Mouse (Mus musculus) MEL (cell line): ENCODE measurements around the gene Fez2. TPM values are rescaled to one million over a fixed set of nuclear protein-coding genes. Genes with fewer than 3 reads are reported as not detected.

Experiments used
- DNase-seq: peaks from one replicate; pipeline ENCODE4 v3.0.0; 2011; ENCODE audit warnings: low read depth, low spot score
- H3K27ac ChIP-seq: 2 replicates; pipeline ENCODE4 v1.5.1; 2012; ENCODE audit warnings: low read depth, mild to moderate bottlenecking, control low read depth, low read length, moderate library complexity; ENCODE audit not compliant: control insufficient read depth
- H3K27me3 ChIP-seq, 2 experiments: fragments of 150-350 bp in 1 of 2; sonication (generic) in 1 of 2; 2 replicates each; pipeline ENCODE4 v1.6.1; 2012; ENCODE audit warnings: low read length in 2 of 2, mild to moderate bottlenecking in 2 of 2, improper control_type of control experiment in 1 of 2, moderate library complexity in 1 of 2; ENCODE audit not compliant: insufficient read depth in 2 of 2, control insufficient read depth in 1 of 2
- H3K36me3 ChIP-seq, 2 experiments: 2 replicates each; pipeline ENCODE4 v1.6.1; 2012 to 2014; ENCODE audit warnings: low read length in 2 of 2, improper control_type of control experiment in 1 of 2, inconsistent platforms in 1 of 2, mild to moderate bottlenecking in 1 of 2; ENCODE audit not compliant: insufficient read depth in 2 of 2, control insufficient read depth in 1 of 2
- H3K4me1 ChIP-seq, 2 experiments: fragments of 150-350 bp in 1 of 2; sonication (generic) in 1 of 2; 2 replicates each; pipeline ENCODE4 v1.6.1; 2012; ENCODE audit warnings: low read length in 2 of 2, improper control_type of control experiment in 1 of 2, mild to moderate bottlenecking in 1 of 2; ENCODE audit not compliant: insufficient read depth in 2 of 2, control insufficient read depth in 1 of 2
- H3K4me3 ChIP-seq, 2 experiments: fragments of 150-350 bp in 1 of 2; sonication (generic) in 1 of 2; 2 replicates each; pipeline ENCODE4 v1.5.1; 2012; ENCODE audit warnings: low read depth in 2 of 2, low read length in 2 of 2, mild to moderate bottlenecking in 2 of 2, moderate library complexity in 2 of 2, control low read depth in 1 of 2, improper control_type of control experiment in 1 of 2; ENCODE audit not compliant: control insufficient read depth in 1 of 2, insufficient read depth in 1 of 2
- H3K79me2 ChIP-seq: 2 replicates; pipeline ENCODE4 v1.6.1; 2012; ENCODE audit warnings: mild to moderate bottlenecking, low read length, moderate library complexity; ENCODE audit not compliant: control insufficient read depth, poor library complexity, insufficient read depth
- H3K9ac ChIP-seq: 2 replicates; pipeline ENCODE4 v1.6.1; 2012; ENCODE audit warnings: low read depth, mild to moderate bottlenecking, control low read depth, low read length, moderate library complexity; ENCODE audit not compliant: control insufficient read depth, poor library complexity, severe bottlenecking
- H3K9me3 ChIP-seq: fragments of 150-350 bp; sonication (generic); replicated peaks from 2 replicates; pipeline ENCODE4 v1.6.1; 2012; ENCODE audit warnings: mild to moderate bottlenecking, low read length, improper control_type of control experiment, moderate library complexity; ENCODE audit not compliant: insufficient read depth
- CHD1 ChIP-seq: IDR thresholded peaks from 2 replicates; pipeline ENCODE4 v1.6.1; 2012; ENCODE audit warnings: low read depth, mild to moderate bottlenecking, inconsistent platforms, low read length, improper control_type of control experiment
- CHD2 ChIP-seq: IDR thresholded peaks from 2 replicates; pipeline ENCODE4 v1.6.1; 2011; ENCODE audit warnings: low read length, improper control_type of control experiment
- CTCF ChIP-seq, 3 experiments: IDR thresholded peaks in 2 of 3; conservative IDR thresholded peaks in 1 of 3; 2 replicates each; pipeline ENCODE4 v1.5.1; 2011 to 2012; ENCODE audit warnings: low read length in 3 of 3, low read depth in 2 of 3, mild to moderate bottlenecking in 2 of 3, improper control_type of control experiment in 1 of 3, inconsistent platforms in 1 of 3, mixed read lengths in 1 of 3, moderate library complexity in 1 of 3; ENCODE audit not compliant: control insufficient read depth in 1 of 3, insufficient read depth in 1 of 3, poor library complexity in 1 of 3, severe bottlenecking in 1 of 3
- E2F4 ChIP-seq: IDR thresholded peaks from 2 replicates; pipeline ENCODE4 v1.6.1; 2011; ENCODE audit warnings: low read depth, low read length, improper control_type of control experiment, borderline replicate concordance
- ETS1 ChIP-seq: IDR thresholded peaks from 2 replicates; pipeline ENCODE4 v1.6.1; 2012; ENCODE audit warnings: low read depth, mild to moderate bottlenecking, inconsistent platforms, low read length, improper control_type of control experiment, moderate library complexity
- GABPA ChIP-seq: IDR thresholded peaks from 2 replicates; pipeline ENCODE4 v1.6.1; 2012; ENCODE audit warnings: low read depth, mild to moderate bottlenecking, inconsistent platforms, low read length, improper control_type of control experiment, moderate library complexity
- GATA1 ChIP-seq: IDR thresholded peaks from 2 replicates; pipeline ENCODE4 v1.6.1; 2011; ENCODE audit warnings: low read depth, low read length, improper control_type of control experiment
- HCFC1 ChIP-seq: IDR thresholded peaks from 2 replicates; pipeline ENCODE4 v1.6.1; 2012; ENCODE audit warnings: low read depth, mild to moderate bottlenecking, inconsistent platforms, low read length, improper control_type of control experiment, moderate library complexity
- JUND ChIP-seq: IDR thresholded peaks from 2 replicates; pipeline ENCODE4 v1.6.1; 2011; ENCODE audit warnings: low read depth, mild to moderate bottlenecking, improper control_type of control experiment, low read length
- MAX ChIP-seq: IDR thresholded peaks from 2 replicates; pipeline ENCODE4 v1.6.1; 2011; ENCODE audit warnings: low read length, improper control_type of control experiment
- MEF2A ChIP-seq: IDR thresholded peaks from 2 replicates; pipeline ENCODE4 v1.6.1; 2014; ENCODE audit warnings: low read depth, mild to moderate bottlenecking, inconsistent platforms, low read length, improper control_type of control experiment; ENCODE audit not compliant: poor library complexity, insufficient replicate concordance, severe bottlenecking; ENCODE audit errors: extremely low read depth
- MXI1 ChIP-seq: IDR thresholded peaks from 2 replicates; pipeline ENCODE4 v1.6.1; 2011; ENCODE audit warnings: mild to moderate bottlenecking, low read depth, low read length, improper control_type of control experiment
- NRF1 ChIP-seq: IDR thresholded peaks from 2 replicates; pipeline ENCODE4 v1.6.1; 2014; ENCODE audit warnings: low read depth, mild to moderate bottlenecking, inconsistent platforms, low read length, improper control_type of control experiment, moderate library complexity; ENCODE audit not compliant: poor library complexity, insufficient read depth, severe bottlenecking
- POLR2AphosphoS2 ChIP-seq: IDR thresholded peaks from 2 replicates; pipeline ENCODE4 v1.6.1; 2011; ENCODE audit warnings: low read length, improper control_type of control experiment
- RAD21 ChIP-seq: IDR thresholded peaks from 2 replicates; pipeline ENCODE4 v1.6.1; 2011; ENCODE audit warnings: mild to moderate bottlenecking, low read depth, low read length, improper control_type of control experiment
- RCOR1 ChIP-seq: IDR thresholded peaks from 2 replicates; pipeline ENCODE4 v1.6.1; 2012; ENCODE audit warnings: low read depth, mild to moderate bottlenecking, inconsistent platforms, low read length, improper control_type of control experiment
- TAL1 ChIP-seq: IDR thresholded peaks from 2 replicates; pipeline ENCODE4 v1.6.1; 2012; ENCODE audit warnings: mild to moderate bottlenecking, inconsistent platforms, low read length, moderate library complexity, mixed read lengths
- TBP ChIP-seq: IDR thresholded peaks from 2 replicates; pipeline ENCODE4 v1.8.0; 2011; ENCODE audit warnings: low read depth, low read length, improper control_type of control experiment
- USF2 ChIP-seq, 2 experiments: IDR thresholded peaks; 2 replicates each; pipeline ENCODE4 v1.6.1; 2011 to 2012; ENCODE audit warnings: improper control_type of control experiment in 2 of 2, low read length in 2 of 2, borderline replicate concordance in 1 of 2, inconsistent platforms in 1 of 2, low read depth in 1 of 2, mild to moderate bottlenecking in 1 of 2; ENCODE audit not compliant: insufficient read depth in 1 of 2
- ZC3H11A ChIP-seq: IDR thresholded peaks from 2 replicates; pipeline ENCODE4 v1.6.1; 2012; ENCODE audit warnings: low read depth, mild to moderate bottlenecking, inconsistent platforms, low read length, improper control_type of control experiment
- ZKSCAN1 ChIP-seq: IDR thresholded peaks from 2 replicates; pipeline ENCODE4 v1.6.1; 2012; ENCODE audit warnings: low read depth, mild to moderate bottlenecking, inconsistent platforms, low read length, improper control_type of control experiment, moderate library complexity
- ZMIZ1 ChIP-seq: IDR thresholded peaks from 2 replicates; pipeline ENCODE4 v1.6.1; 2012; ENCODE audit warnings: low read depth, mild to moderate bottlenecking, inconsistent platforms, low read length, improper control_type of control experiment, moderate library complexity
- polyA plus RNA-seq, 2 experiments: library from polyadenylated mRNA; stranded (reverse) in 1 of 2; unstranded in 1 of 2; fragments of >175 nt in 1 of 2; fragments of >200 nt in 1 of 2; gene quantifications; 2 replicates each; pipeline versions ENCODE4 v1.2.1 to v1.2.4; 2012; ENCODE audit warnings: low replicate concordance in 2 of 2, low read depth in 1 of 2; ENCODE audit not compliant: insufficient read length in 2 of 2, insufficient read depth in 1 of 2, missing spikeins in 1 of 2
- total RNA-seq: library from RNA; depleted of rRNA; stranded (reverse); fragments of 300-350 nt; gene quantifications from 2 replicates; pipeline ENCODE4 v1.2.3, GENCODE M21; 2012

Gene Fez2
- total and polyA plus RNA-seq, 3 experiments = 11.7 to 17.4 TPM; not detected in 1

DNA sequence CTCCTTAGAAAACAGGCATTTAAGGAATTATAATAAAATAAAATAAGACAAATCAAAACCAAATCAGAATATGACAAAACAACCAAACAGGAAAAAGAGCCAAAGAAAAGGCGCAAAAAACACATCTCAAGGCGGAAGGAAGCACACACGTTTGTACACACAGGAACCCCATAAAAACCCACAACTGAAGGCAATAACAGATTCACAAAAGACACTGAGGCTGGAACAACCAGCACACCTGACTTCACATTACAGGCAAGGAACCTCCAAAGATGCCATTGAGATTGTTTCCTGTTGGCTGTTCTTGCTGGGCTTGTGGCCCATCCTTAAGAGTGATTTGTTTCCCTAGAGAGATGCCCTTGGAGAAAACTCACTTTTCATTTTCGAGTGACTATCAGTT lies 11.1 kb upstream of the Fez2 start (continued):
- TF ChIP-seq CTCF (IDR thresholded peaks at IDR 0.05 in 2 of 3, conservative IDR thresholded peaks at IDR 0.05 in 1 of 3; ENCODE audit: control insufficient read depth in 1 of 3, insufficient read depth in 1 of 3, low read depth in 2 of 3, low read length in 3 of 3, poor library complexity in 1 of 3, severe bottlenecking in 1 of 3) (no peak), TAL1 (no peak), RCOR1 (no peak), ETS1 (no peak)

DNA sequence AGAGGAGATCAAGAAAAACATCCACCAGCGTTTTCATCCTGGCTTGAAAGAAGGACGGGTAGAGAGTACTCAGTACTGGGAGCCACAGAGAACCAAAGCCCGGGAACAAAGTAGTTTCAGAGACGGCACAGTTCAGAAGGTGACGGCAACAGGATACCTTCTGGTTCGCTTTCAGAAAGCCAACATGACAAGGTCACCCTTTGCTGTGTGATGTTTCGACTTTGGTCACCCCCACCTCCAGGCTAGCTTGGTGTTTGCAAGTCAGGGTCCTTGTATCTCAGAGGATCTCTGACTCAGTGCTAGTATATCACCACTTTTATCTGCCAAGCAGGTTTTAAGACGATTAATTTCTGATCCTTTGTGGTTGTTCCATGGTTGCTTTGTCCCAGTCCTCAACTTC lies 7.1 kb upstream of the Fez2 start:
- TF ChIP-seq ZMIZ1 (no peak), JUND (no peak), POLR2AphosphoS2 (no peak), USF2 (IDR thresholded peaks at IDR 0.05; ENCODE audit: borderline replicate concordance in 1 of 2, insufficient read depth in 1 of 2, low read depth in 1 of 2, low read length in 2 of 2) (no peak), NRF1 (no peak), E2F4 (no peak), GABPA (no peak), TBP (no peak), HCFC1 (no peak), ZKSCAN1 (no peak), RAD21 (no peak), MXI1 (no peak), GATA1 (no peak), CHD2 (no peak), MAX (no peak), CHD1 (no peak), ZC3H11A (no peak), RCOR1 (no peak), ETS1 (no peak), MEF2A (no peak)
- Histone ChIP-seq H3K9ac (no peak overlapping the region), H3K27me3 (no peaks in the 10 kb centered on the region), H3K9me3 (no peaks in the 10 kb centered on the region), H3K79me2 (no peaks in the 10 kb centered on the region), H3K36me3 (no peaks in the 10 kb centered on the region), H3K27ac (no peak overlapping the region), H3K4me1 (no peaks in the 10 kb centered on the region), H3K4me3 (no peak overlapping the region)
- DNase-seq = no peak
